Mouse (Mus musculus) thymus, adult 2 months (tissue): ENCODE measurements around the gene Trappc3.

Experiments
- CTCF ChIP-seq: fragments of 200-500 bp; IDR thresholded peaks from 2 replicates; pipeline ENCODE4 v1.5.1; 2012; ENCODE audit warnings: mild to moderate bottlenecking, control low read depth, low read length, moderate library complexity, borderline replicate concordance; ENCODE audit not compliant: control insufficient read depth, poor library complexity, insufficient read depth; ENCODE audit errors: extremely low read depth
- POLR2A ChIP-seq: fragments of 200-500 bp; IDR thresholded peaks from 2 replicates; pipeline ENCODE4 v1.6.1; 2012; ENCODE audit warnings: mild to moderate bottlenecking, low read length, control low read depth, moderate library complexity; ENCODE audit not compliant: control insufficient read depth, poor library complexity, insufficient read depth; ENCODE audit errors: extremely low read depth

DNA sequence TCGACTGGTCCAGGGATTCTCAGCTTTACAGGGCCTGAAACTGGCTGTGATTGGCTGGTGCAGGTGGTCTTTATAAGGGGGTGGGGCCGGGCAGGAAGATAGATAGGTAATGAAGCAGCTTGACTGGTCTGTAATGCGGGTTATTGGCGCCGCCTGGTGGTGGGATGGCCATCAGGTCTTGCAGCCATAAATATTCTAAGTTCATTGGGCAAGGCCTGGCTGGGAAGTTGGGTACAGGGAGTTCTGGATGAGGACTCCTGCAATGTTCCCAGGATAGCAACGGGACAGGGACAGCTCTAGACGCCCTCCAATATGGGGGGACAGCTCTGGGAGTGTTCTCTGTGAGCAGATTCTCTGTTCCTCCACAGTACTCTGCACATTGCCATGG, 47.8 kb downstream of the Trappc3 start:
- TF ChIP-seq CTCF: peak; percentile 47; the same call in 1 of the 2 replicates
- no peak for TF ChIP-seq POLR2A
